Mouse (Mus musculus): ENCODE results near the gene Zkscan2. TPM values are rescaled to one million over a fixed set of nuclear protein-coding genes. Genes with fewer than 3 reads are reported as not detected.

Gene Zkscan2
- total RNA-seq, 2 experiments from 2014 or later, result 18.9 to 22.4 TPM

DNA sequence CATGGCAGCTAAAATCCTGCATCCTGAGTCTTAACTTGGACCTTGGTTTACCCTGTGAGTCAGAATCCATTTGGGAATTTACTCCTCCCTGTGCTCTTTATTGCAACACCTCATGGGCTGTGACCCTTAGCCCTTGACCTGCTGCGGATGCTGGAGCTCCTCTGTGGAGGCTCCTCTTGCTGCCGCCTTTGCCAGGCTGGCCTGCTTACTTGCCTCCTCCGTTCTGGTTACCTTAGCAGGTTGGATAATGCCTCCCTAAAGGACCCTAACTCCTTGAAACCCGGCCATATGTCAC lies 69.9 kb downstream of the Zkscan2 start:
- H3K4me3 ChIP-seq, result no peak overlapping the region

DNA sequence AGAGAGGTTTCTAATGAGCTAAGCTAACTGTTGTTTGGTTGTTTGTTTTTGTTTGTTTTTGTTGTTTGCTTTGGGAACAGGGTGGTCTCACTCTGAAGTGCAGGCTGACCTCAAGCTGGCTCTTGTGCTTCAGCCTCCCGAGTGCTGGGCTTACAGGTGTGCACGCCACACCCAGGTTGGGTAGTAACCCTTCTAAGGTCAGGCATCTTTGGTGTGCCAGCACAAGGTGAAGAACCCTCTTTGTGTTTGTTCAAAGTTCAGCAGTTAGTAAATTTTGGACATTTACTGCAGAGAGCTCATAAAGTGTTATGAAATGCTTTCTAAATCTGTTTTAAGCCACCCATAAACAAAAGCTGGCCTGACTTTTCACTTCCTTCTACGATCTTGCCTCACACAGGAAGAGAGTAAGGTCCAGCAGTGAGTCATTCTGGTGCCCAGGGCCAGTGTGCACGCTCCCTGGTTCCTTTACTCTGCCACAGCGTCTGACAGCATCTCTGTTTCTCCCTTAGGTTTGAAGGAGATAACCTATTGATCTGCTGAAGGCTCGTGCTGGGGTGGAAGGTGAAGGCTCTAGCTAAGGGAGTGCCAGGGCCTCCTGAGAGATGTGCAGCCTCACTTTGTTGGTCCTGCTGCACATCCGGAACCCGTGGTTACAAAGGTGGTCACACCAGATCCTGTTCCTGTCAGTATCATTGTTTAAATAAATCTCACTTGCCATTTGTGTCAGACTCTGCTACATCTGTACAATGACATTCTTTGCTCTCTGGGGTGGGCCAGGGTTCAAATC lies 70.4 kb downstream of the Zkscan2 start:
- intact Hi-C loops (cut with DNase I), result no loop called here
- DNase-seq (ENCODE audit: extremely low spot score in 1 of 2, low spot score in 2 of 2), result no peak
- no peak overlapping the region for H3K4me3 ChIP-seq
- H3K27ac ChIP-seq, result no peak overlapping the region
- no peak for TF ChIP-seq CTCF (IDR thresholded peaks at IDR 0.05)

More for the DNA sequence above, 69.9 kb downstream of the Zkscan2 start:
- no peak for DNase-seq (ENCODE audit: extremely low spot score in 1 of 2, low spot score in 2 of 2)
- no peak overlapping the region for H3K27ac ChIP-seq
- intact Hi-C loops (cut with DNase I), result no loop called here
- no peak for TF ChIP-seq CTCF (IDR thresholded peaks at IDR 0.05)

Other genes with a start within 250 kb of the Zkscan2 start
- gene Lcmt1, start 130.7 kb downstream of the Zkscan2 start, total RNA-seq (2021), result 10 to 100 TPM; 82.1 to 88.2 TPM
- gene Arhgap17, start 130.5 kb downstream of the Zkscan2 start, total RNA-seq (2021), result 10 to 100 TPM; 20.3 to 22.1 TPM
- not detected for gene Aqp8, start 38.2 kb downstream of the Zkscan2 start, total RNA-seq (2021)

All from left cerebral cortex, adult 2 months (tissue).